Mouse (Mus musculus): ENCODE results near the gene Cyp2b23.
"Not testable (repeated sequence)": the region's sequence is repeated elsewhere in the genome, so short reads cannot be mapped to it uniquely, and the experiment has no call there.

The Cyp2b23 gene

DNA sequence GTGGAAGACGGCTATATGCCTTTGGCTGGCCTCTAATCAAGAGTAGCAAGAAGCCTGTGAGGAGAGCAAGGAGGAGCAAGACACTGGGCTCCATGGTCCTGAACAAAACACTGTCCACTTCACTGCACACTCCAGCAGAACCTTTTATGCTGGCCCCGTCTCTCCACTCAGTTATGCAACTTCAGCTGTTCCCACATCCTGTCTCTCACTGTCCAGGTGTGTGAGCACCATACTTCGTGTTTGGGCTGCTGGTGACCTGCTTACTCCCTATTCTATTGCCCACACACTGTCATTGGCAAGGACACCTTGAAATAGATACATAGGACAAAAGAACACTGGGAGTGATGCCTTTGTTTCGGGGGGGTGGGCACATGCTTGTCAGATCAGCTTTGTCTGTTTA is at the start of gene Cyp2b23:
TSS of gene Cyp2b23 (minus strand) at position 101 of the 400 bp plus-strand sequence.
- DNase-seq = no peak

DNA sequence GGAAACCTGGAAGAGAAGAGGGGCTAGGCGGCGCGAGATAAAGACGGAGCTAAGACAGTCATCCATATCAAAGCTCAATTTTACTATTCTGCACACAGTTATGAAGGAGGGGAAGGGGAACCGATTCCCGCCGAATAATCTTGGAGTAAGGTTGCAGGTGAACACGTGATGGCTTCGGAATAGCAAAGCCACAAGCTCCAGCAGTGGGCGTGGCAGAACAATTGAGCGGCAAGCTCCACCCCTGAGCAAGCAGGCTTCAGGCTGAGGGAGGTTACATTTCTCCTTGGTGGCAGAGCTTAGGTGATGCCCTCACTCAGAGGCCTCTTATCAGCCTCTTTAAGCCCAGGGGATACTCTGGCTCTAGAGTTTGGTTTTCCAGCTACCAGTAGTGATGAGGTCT is 24.8 kb upstream of the Cyp2b23 start:
- no peak for DNase-seq

DNA sequence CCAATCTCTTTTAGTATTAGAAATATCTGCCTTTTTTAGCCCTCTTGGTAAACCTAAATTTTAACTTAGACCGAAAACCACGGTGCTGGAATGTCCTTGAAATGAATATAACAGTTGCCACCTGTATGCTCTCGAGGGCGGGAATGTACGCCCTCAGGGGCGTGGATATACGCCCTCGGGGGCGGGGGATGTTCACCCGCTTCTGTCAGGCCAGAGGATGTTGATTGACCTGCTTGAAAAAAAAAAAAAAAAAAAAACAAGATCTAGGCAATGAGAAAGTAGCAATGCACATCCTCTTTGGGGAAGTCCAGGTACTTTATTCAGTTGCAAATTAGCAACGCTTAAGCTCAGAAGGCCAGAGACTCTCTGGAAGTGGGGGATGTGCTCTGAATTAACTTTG is 20.8 kb upstream of the Cyp2b23 start:
- DNase-seq = no peak

DNA sequence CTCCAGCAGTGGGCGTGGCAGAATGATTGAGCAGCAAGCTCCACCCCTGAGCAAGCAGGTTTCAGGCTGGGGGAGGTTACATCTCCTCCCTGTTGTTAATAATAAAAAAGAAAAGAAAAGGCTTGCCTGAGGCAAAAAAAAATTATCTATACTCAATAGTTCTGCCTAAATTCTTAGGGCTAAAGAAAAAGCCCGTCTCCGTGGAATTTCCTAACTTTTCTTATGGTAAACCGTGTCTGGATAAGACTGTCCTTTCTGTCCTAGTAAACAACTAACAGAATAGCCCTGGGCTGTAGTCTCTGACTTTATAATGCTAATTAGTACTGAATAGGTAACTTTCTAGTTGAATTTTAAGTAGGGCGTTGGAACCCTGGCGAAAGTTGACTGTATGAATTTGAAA is 20.0 kb upstream of the Cyp2b23 start:
- not testable (repeated sequence) for DNase-seq

DNA sequence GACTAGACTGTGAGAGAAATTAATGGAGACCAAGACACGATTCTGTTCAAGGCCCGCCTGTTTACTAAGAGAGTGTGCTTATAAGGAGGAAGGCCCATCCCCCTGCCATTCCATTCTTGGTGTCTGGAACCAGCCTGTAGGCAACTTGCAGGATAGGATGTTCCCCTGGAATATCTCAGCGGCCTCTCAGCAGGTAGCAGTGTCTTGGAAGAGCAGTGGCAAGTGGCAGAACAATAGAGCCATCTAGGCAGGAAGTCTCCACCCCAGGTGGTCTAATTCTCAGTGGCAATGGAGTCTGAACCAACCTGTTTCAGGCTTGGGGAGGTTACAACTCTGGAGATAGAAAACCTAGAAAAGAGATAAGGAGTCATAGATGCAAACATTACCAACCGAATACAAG is 13.9 kb upstream of the Cyp2b23 start:
- no peak for DNase-seq

DNA sequence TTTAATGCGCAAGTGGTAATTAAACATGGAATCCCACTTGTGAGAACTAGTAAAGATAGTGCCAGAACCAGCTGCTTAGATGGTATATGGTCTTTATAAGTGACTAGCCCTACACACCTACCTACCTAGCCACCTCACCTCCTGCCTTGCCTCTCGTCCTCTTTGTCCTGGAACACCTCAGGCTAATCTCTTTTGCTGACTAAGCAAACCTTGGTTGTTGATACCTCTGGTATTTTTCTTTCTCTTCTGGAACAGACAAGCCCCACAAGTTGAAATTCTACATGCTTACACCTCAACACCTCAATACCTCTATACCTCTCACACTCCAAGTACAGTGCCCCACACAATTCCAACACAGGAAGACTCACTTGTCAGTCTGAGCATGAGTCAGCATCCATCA is 524 bp downstream of the Cyp2b23 start:
- DNase-seq = no peak

DNA sequence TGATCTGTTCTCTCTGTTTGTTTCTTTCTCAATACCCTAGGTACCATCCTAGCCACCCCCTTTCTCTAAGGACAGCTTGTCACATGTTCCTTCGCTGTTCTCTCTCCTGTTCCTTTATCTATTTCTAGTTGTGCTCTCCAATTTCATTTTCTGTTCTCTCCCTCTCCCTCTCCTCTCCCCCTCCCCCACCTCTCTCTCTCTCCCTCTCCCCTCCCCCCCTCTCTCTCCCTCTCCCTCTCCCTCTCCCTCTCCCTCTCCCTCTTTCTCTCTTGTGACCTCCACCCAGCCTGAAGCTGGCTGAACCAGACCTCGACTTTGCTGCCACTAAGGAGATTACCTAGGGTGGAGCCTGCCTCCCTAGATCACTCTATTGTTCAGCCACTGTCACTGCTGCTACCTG is 18.8 kb downstream of the Cyp2b23 start:
- not testable (repeated sequence) for DNase-seq

DNA sequence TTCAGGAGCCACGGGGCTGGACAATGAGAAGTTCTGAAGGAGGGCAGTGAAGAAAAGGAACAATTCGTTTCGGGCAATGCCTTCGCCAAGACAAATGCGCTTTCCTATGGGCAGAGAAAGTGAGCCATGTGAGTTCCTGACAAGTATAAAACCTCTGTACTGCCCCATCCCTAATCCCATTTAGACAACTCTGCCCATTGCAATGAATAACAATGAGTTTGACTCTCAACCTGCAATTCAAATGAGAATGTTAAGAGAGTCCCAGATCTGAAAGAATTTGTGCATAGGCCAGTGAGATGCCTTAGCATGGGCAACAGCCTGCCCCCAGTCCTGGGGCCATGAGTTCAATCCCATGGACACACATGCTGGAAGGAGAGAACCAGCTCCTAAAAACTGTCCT is 20.2 kb downstream of the Cyp2b23 start:
- DNase-seq = no peak

DNA sequence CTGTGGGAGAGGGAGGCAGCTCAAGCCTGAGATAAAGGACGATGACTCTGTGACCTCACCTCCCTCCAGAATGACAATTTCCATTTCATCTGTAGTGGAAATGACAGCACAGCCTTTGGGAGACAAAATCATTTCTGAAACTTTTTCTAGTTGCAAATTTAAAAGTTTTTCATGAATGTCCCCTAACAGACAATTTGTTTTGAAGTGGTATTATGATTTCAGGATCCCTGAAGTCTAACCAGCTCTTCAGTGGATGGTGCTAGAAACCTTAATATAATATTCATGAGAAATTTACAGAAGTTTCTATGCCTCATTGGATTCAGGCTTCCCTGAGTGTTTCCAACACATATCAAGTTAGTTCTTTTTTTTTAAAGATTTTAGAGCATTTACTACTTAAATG is 67.9 kb downstream of the Cyp2b23 start, which contains the start of gene Vmn1r185:
TSS of gene Vmn1r185 (minus strand) at position 101 of the 400 bp plus-strand sequence.
- DNase-seq = not testable (repeated sequence)

All from cerebellum, postnatal 25 days (tissue).